Mouse (Mus musculus) NIH3T3 (cell line): ENCODE data around the gene Sp2.
A peak's percentile ranks its signal among the peaks of the same experiment; 100 is the strongest.

Source experiments
- DNase-seq: peaks from one replicate; pipeline ENCODE4 v3.0.0-alpha.2; 2012; ENCODE audit warnings: low read depth

The Sp2 gene

GRCm38 (mm10) chr11:96938426-96938800, 44.3 kb downstream of the Sp2 start:
- no peak for DNase-seq

- DNase-seq: peak; percentile 91
Observed at GRCm38 (mm10) chr11:96937549-96938425, 45.0 kb downstream of the Sp2 start.

- DNase-seq: no peak
Observed at GRCm38 (mm10) chr11:96935872-96936650, 46.7 kb downstream of the Sp2 start.

- DNase-seq: peak; percentile 35
Observed at GRCm38 (mm10) chr11:96934921-96935356, 47.8 kb downstream of the Sp2 start.

GRCm38 (mm10) chr11:96933562-96934276, 49.0 kb downstream of the Sp2 start:
- no peak for DNase-seq

- DNase-seq: peak; percentile 36
Observed at GRCm38 (mm10) chr11:96931327-96932062, 51.3 kb downstream of the Sp2 start.

GRCm38 (mm10) chr11:96929766-96930331, 52.9 kb downstream of the Sp2 start:
- no peak for DNase-seq

GRCm38 (mm10) chr11:96929096-96929765, 53.5 kb downstream of the Sp2 start:
- DNase-seq: no peak

- DNase-seq: no peak
Observed at GRCm38 (mm10) chr11:96928691-96929090, 54.1 kb downstream of the Sp2 start.

GRCm38 (mm10) chr11:96928088-96928487, 54.7 kb downstream of the Sp2 start, which contains the start of gene Prr15l:
Gene Prr15l, plus strand, starts transcription at chr11:96928104.
- no peak for DNase-seq

- no peak for DNase-seq
Observed at GRCm38 (mm10) chr11:96926587-96926986, 56.2 kb downstream of the Sp2 start.

- no peak for DNase-seq
Observed at GRCm38 (mm10) chr11:96925469-96926148, 57.1 kb downstream of the Sp2 start.

- no peak for DNase-seq
Observed at GRCm38 (mm10) chr11:96924861-96925260, 57.9 kb downstream of the Sp2 start.

GRCm38 (mm10) chr11:96919003-96919402, 63.8 kb downstream of the Sp2 start:
- DNase-seq: peak; percentile 71

GRCm38 (mm10) chr11:96917415-96917814, 65.3 kb downstream of the Sp2 start:
- DNase-seq: no peak

GRCm38 (mm10) chr11:96916885-96917396, 65.8 kb downstream of the Sp2 start:
- no peak for DNase-seq

GRCm38 (mm10) chr11:96916044-96916884, 66.5 kb downstream of the Sp2 start, which contains the start of gene Cdk5rap3:
Gene Cdk5rap3, minus strand, starts transcription at chr11:96916496.
- DNase-seq: peak; percentile 99

- no peak for DNase-seq
Observed at GRCm38 (mm10) chr11:96912682-96913081, 70.1 kb downstream of the Sp2 start.

GRCm38 (mm10) chr11:96910003-96910402, 72.8 kb downstream of the Sp2 start:
- peak; percentile 91 for DNase-seq
